28 mouse cellular contexts compared by ENCODE assay signal in genomic region chrX:16812080-16812479, GRCm38 (mm10). TPM values are rescaled to one million over a fixed set of nuclear protein-coding genes. Genes with fewer than 3 reads are reported as not detected.
DNase-seq lines count a peak whose midpoint lies in the region; ATAC-seq and TF ChIP-seq lines count a peak whose summit lies in the region.
"Had no signal": no experiment of that assay in that cellular context is flagged by ENCODE, and none has a peak within 500 bp of the region (broad histone marks: within the 10 kb centered on the region; RNA-seq: fewer than 3 reads in every experiment).

No protein-coding gene starts in this region.

- ATAC-seq in intestine, embryonic 15.5 days: peak; percentile 53; the same call in 1 of the 2 replicates
- no peak for ATAC-seq in intestine, postnatal 0 days
- no peak for ATAC-seq in forebrain, embryonic 12.5 days (ENCODE audit: low FRiP score)
- ATAC-seq: forebrain, embryonic 13.5 days; forebrain, embryonic 16.5 days; Patski had no signal

- no peak for TF ChIP-seq CTCF in gastrocnemius, adult 2 months (IDR thresholded peaks at IDR 0.05)
- TF ChIP-seq CTCF in intestine, postnatal 0 days (IDR thresholded peaks at IDR 0.05; ENCODE audit: low read depth): no peak

- 48% methylated on average over 3 of the region's 3 CpGs for WGBS in intestine, embryonic 15.5 days
- WGBS in intestine, postnatal 0 days: 43% methylated on average over 3 of the region's 3 CpGs
- WGBS in forebrain, embryonic 12.5 days: 79% methylated on average over 3 of the region's 3 CpGs

- 0 out of 2 replicates have a peak overlapping the region, but pooled peaks have one; percentile 40 for H3K27ac ChIP-seq in gastrocnemius, adult 2 months
- H3K27ac ChIP-seq in intestine, embryonic 15.5 days: no peak overlapping the region
- H3K27ac ChIP-seq in intestine, postnatal 0 days (ENCODE audit: low read depth, low read length): no peak overlapping the region
- no peak overlapping the region for H3K27ac ChIP-seq in forebrain, embryonic 12.5 days
- H3K27ac ChIP-seq: embryonic facial prominence, embryonic 10.5 days; embryonic facial prominence, embryonic 13.5 days; forebrain, embryonic 13.5 days; heart, adult 2 months; hindbrain, embryonic 12.5 days; hindbrain, embryonic 15.5 days had no signal

- no peaks in the 10 kb centered on the region for H3K9me3 ChIP-seq in intestine, embryonic 15.5 days
- no peaks in the 10 kb centered on the region for H3K9me3 ChIP-seq in intestine, postnatal 0 days (ENCODE audit: control insufficient read depth)
- no peaks in the 10 kb centered on the region for H3K9me3 ChIP-seq in forebrain, embryonic 12.5 days
- H3K9me3 ChIP-seq: embryonic facial prominence, embryonic 10.5 days; embryonic facial prominence, embryonic 13.5 days; forebrain, embryonic 13.5 days; G1E; hindbrain, embryonic 12.5 days; hindbrain, embryonic 15.5 days had no signal

- no peak overlapping the region for H3K4me2 ChIP-seq in intestine, embryonic 15.5 days (replicated peaks)
- peak overlapping the region; percentile 24; the same call in 1 of the 2 replicates for H3K4me2 ChIP-seq in intestine, postnatal 0 days (replicated peaks; ENCODE audit: low read depth)
- H3K4me2 ChIP-seq in forebrain, embryonic 12.5 days: no peak overlapping the region
- H3K4me2 ChIP-seq: embryonic facial prominence, embryonic 13.5 days; forebrain, embryonic 13.5 days; heart, embryonic 11.5 days; hindbrain, embryonic 12.5 days; hindbrain, embryonic 15.5 days had no signal

- H3K27me3 ChIP-seq in intestine, embryonic 15.5 days (replicated peaks): no peaks in the 10 kb centered on the region
- H3K27me3 ChIP-seq in intestine, postnatal 0 days (replicated peaks; ENCODE audit: control insufficient read depth, insufficient read depth, low read length): no peaks in the 10 kb centered on the region
- H3K27me3 ChIP-seq in forebrain, embryonic 12.5 days: no peaks in the 10 kb centered on the region
- H3K27me3 ChIP-seq: CH12.LX; embryonic facial prominence, embryonic 13.5 days; forebrain, embryonic 13.5 days; hindbrain, embryonic 12.5 days; hindbrain, embryonic 15.5 days had no signal

- no peak overlapping the region for H3K4me3 ChIP-seq in gastrocnemius, adult 2 months
- H3K4me3 ChIP-seq in intestine, embryonic 15.5 days (replicated peaks): no peak overlapping the region
- no peak overlapping the region for H3K4me3 ChIP-seq in intestine, postnatal 0 days (ENCODE audit: low read depth, low read length)
- H3K4me3 ChIP-seq in forebrain, embryonic 12.5 days (replicated peaks): no peak overlapping the region
- H3K4me3 ChIP-seq: embryonic facial prominence, embryonic 10.5 days; embryonic facial prominence, embryonic 13.5 days; erythroblast, embryonic 14.5 days; forebrain, embryonic 13.5 days; heart, adult 2 months; hindbrain, embryonic 12.5 days; hindbrain, embryonic 15.5 days had no signal

- no peaks in the 10 kb centered on the region for H3K4me1 ChIP-seq in intestine, embryonic 15.5 days (replicated peaks)
- H3K4me1 ChIP-seq in intestine, postnatal 0 days (replicated peaks; ENCODE audit: control insufficient read depth, insufficient read depth, low read length): no peaks in the 10 kb centered on the region
- H3K4me1 ChIP-seq in forebrain, embryonic 12.5 days: peaks cover under 1% of the 10 kb centered on the region; the same call in 1 of the 2 replicates
- H3K4me1 ChIP-seq: embryonic facial prominence, embryonic 10.5 days; embryonic facial prominence, embryonic 13.5 days; forebrain, embryonic 13.5 days; hindbrain, embryonic 12.5 days; hindbrain, embryonic 15.5 days had no signal

- DNase-seq in gastrocnemius, adult 2 months: no peak
- DNase-seq in gastrocnemius, postnatal 4 days (ENCODE audit: low spot score in 2 of 2): no peak
- peak; percentile 6 to 9 for DNase-seq in lung, adult 18-20 months
- DNase-seq in lung, postnatal 36 days: no peak
- DNase-seq: adrenal gland, adult 8-10 months; adrenal gland, postnatal 25 days; B cell, adult 2 months; cerebellum, adult 8-10 months; cerebellum, postnatal 36 days; embryo, embryonic 11 days; gastrocnemius, postnatal 25 days had no signal

- H3K9ac ChIP-seq in intestine, embryonic 15.5 days: no peak overlapping the region
- H3K9ac ChIP-seq in intestine, postnatal 0 days (ENCODE audit: low read depth, low read length): no peak overlapping the region
- H3K9ac ChIP-seq in forebrain, embryonic 12.5 days: no peak overlapping the region
- H3K9ac ChIP-seq: embryonic facial prominence, embryonic 13.5 days; forebrain, embryonic 13.5 days; hindbrain, embryonic 12.5 days; hindbrain, embryonic 15.5 days had no signal

- no peaks in the 10 kb centered on the region for H3K36me3 ChIP-seq in intestine, embryonic 15.5 days
- H3K36me3 ChIP-seq in intestine, postnatal 0 days (ENCODE audit: control insufficient read depth, insufficient read depth): no peaks in the 10 kb centered on the region
- no peaks in the 10 kb centered on the region for H3K36me3 ChIP-seq in forebrain, embryonic 12.5 days (replicated peaks)
- H3K36me3 ChIP-seq: embryonic facial prominence, embryonic 10.5 days; embryonic facial prominence, embryonic 13.5 days; G1E; hindbrain, embryonic 12.5 days; hindbrain, embryonic 15.5 days had no signal

- intact Hi-C loops in gastrocnemius, adult 2 months (cut with DNase I): loop anchor here (10.0 kb wide), 1 partner anchor 197 kb away; the partner anchor contains the start of gene Maoa

RNA-seq across cellular contexts. Expression of gene Maob, which starts 5.1 kb away (rescaled TPM):
- total RNA-seq in gastrocnemius, adult 2 months (2021): 1 to 10 TPM; 6.4 to 9.7 TPM
- 1 to 10 TPM; 3.5 to 4.2 TPM for total RNA-seq in gastrocnemius, postnatal 4 days (2021)
- 99.4 and 117 TPM in 2 replicates for polyA plus RNA-seq in intestine, embryonic 15.5 days (2015; fragmentation: Nextera tagmentation; extraction: Ambion mirVana)
- 247 and 294 TPM in 2 replicates for polyA plus RNA-seq in intestine, postnatal 0 days (2015; fragmentation: Nextera tagmentation; extraction: Ambion mirVana)
- polyA plus RNA-seq in forebrain, embryonic 12.5 days (2016; fragmentation: Nextera tagmentation; extraction: Ambion mirVana): 4.8 and 7.2 TPM in 2 replicates
- total RNA-seq: CH12.LX; G1E; granulocyte monocyte progenitor cell, adult 5-6 weeks; hematopoietic stem cell, adult 5-6 weeks had no signal
- polyA plus RNA-seq: G1E, Patski had no signal

Comparison
In these comparisons a context has a peak if more than half of its experiments do, and no peak if none do; other contexts are left out.
1. DNase-seq: peak in lung, adult 18-20 months (2 of 2); none in gastrocnemius, adult 2 months (single experiment), gastrocnemius, postnatal 4 days (0 of 2) and lung, postnatal 36 days (single experiment).
2. RNA of gene Maob, which starts 5.1 kb away (polyA plus RNA-seq): 247 to 294 TPM in intestine, postnatal 0 days and 99.4 to 117 TPM in intestine, embryonic 15.5 days; 4.8 to 7.2 TPM in forebrain, embryonic 12.5 days; every median in the first group is over 10 times any median in the second.